Mouse (Mus musculus) retina, embryonic 14.5 days (tissue): ENCODE measurements around the gene C1qbp.

Experiments used
- DNase-seq: peaks from one replicate; pipeline ENCODE4 v3.0.0-alpha.2; 2015; ENCODE audit warnings: low spot score

Gene C1qbp

DNA sequence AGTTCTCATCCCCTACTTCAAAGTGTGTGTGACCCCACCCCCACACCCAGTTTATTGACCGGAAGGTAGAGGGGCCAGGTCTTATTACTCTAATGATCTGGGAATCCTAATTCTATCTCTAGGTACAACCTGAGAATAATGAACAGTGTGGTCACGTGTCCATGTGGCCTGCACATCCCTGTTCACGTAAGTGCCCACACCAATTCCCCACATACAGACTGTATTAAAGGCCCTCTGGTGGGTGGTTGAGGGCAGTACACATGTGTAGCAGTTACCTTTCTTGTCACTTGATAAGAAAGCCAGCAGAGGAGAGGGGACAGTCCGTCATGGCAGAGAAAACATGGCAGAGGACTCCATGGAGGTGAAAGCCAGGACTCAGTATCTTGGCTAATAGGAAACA, 8.9 kb downstream of the C1qbp start:
- peak; percentile 55 for DNase-seq

DNA sequence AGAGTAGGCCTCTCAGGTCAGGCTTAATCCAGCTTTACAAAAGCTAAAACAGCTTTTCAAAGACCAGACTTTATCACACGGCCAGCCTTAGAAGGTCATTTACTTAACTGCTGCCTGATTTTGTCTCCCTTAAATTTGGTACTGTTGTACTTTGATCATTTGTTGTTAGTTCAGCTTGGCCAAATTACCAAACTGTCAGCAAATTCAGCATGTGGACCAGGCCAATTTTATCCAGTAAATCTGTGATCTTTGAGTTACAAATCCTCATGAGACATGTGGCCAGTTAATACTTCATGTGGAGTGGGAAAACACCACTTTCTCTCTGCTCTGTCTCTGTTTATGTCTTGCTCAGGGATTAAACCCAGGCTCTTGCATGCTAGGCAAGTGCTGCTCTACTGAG, 10.2 kb downstream of the C1qbp start:
- DNase-seq: no peak

DNA sequence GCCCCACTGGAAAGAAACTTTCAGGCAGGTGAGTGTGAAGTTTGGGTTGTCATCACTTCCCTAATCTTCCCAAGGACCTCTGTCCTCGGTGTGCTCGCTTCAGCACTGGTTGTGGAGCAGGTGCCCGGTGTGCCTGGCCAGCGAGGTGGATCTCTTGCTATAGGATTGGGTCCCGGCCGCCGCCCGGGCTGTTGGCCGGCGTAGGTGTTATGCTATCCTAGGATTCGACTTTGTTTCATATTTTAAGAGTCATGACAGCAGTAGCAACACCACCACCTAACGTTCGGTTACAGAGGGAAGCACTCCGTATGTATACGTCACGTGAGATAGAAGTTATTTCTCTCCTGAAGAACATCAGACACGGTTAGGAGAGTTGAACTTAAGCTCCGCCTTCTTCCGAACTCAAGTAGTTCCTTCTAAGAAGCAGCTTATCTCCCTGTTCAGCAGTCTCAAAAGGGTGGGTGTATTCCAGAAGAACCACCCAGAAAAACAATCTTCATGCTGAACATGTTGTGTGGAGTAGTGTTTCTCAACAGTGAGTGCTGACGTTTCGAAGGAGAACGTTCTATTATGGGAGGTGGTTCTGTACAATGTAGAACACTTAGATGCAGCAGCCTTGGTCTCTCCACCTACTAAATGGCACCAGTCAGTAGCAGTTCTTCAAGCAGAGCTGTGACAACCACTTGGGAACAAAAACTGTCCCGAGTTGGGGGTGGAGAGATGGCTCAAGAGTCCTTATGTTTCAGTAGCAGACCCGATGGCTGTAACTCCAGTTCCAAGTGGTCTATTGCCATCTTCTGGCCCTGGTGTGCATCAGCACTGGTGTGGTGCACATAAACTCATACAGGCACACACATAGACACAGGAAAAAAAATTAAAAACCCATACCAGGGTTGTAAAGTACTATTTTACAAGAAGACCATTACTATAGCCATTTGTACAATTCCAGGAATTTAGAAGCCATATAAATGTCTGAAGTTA, 12.0 kb downstream of the C1qbp start:
- no peak for DNase-seq

DNA sequence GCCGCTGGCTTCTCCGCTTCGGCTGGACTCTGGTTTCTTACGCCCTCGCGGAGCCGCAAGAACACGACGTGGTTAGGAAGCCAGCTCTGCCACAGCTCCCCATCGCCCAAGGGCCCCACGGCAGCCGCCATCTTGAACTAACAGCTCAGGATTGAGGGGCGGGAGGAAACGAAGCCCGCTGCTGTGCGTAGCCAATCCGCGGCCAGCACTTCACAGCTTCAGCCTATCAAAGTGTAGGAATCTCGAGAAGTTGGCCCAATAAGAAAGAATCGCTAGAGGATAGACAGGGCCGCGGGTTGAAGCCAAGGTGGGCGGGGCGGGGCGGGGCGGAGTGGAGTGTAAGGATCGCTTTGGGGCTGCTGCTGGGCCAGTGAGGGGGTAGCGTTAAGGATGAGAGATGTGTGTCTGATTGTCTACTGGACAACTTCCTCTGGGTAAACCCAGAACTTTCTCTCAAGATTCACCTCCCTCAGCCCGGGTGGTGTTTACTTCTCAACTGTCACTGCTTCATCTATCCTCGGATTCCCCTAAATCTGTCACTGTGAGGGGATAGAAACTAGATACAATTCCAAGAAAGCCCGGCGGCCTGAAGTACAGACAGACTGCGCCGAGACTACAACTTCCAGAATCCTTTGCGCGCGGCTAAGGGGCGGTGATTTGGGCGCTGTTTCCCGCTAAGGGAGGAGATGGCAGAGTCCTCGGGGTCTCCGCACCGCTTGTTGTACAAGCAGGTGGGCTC, 12.8 kb downstream of the C1qbp start, which contains the start of the genes Nup88 and Rpain:
Nup88 (minus strand) TSS at position 153 of the 739 bp plus-strand sequence.
Rpain (plus strand) TSS at position 393 of the 739 bp plus-strand sequence.
- peak; percentile 97 for DNase-seq

DNA sequence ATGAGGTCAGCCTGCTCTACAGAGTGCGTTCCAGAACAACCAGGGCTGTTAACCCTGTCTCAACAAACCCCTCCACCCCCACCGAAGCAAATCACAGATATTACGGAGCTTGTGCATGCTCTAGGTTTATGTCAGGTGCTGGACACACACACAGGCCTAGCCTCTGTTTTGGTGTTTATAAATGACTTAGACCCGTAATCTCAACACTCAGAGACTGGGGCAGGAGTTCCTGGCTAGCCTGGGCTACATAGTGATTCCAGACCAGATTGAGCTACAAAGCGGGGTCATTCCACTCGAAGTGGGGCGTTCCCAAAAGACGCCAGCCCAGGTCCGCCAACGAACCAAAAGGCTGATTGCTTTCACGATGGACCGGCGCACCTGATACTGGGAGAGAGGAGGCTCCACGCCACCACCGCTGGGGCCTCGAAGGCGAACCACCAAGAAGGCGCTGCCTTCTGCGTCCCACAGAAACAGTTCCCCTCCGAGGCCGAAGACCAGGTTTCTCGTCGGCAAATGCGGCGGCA, 13.5 kb downstream of the C1qbp start:
- DNase-seq: no peak

DNA sequence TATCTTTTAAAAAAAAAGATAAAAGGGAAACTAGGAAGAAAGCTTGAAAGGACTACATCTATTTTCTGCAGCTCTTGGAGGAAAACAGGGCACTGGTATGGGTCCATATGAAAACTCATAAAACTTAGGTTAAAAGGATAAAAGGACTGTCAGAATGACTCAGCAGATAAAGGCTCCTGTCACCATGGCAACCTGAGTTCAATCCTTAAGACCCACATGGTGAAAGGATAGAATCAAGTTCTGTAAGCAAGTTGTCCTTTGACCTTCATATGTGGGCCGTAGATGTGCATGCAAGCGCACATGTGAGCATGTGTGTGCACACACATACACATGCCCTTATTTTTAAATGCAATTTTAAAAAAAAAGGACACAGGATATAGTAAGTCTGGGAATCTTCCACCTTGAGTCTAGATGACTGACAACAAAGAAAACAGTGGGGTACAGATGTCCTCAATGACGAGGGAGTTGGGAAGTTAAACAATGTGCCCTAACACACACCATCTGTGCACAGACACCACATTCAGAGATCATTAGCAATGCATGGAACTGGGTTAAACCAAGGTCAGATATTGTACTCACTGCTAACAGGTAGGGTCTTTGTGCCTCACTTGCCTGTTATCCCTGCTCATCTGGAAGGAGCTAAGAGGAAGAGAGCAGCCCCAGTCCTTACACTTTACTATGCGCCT, 18.5 kb downstream of the C1qbp start:
- DNase-seq: peak; percentile 11

DNA sequence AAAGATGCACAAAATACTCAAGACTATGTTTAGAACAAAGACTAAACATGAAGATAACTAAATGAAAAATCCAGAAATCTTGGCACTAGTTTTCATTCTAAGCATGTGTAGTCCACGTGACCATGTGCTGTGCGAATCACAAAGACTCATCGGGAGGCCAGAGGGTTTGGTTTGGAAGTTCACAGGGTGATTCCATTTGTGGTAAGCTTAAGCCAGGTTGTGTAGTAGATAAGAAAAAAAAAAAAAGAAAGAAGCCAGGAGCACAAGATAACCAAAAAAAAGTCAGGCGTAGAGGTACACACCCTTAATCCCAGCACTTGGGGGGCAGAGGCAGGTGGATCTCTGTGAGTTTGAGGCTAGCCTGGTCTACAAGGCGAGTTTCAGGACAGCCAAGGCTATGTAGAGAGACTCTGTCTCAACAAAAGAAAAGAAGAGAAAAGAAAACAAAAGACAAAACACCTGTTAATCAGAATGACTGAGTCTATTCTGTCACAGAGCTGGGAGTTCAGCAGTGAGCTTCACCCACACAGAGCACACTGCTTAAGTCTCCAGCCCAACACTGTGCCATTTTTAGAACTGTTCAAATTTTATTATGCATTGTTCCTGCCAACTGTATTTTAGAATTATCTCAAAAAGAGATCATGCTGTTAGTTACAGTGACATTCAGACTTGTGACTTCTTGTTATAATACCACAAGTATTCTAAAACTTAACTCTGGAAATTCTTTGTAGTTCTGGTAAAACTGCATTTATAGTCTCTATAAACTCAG, 21.9 kb downstream of the C1qbp start:
- no peak for DNase-seq

DNA sequence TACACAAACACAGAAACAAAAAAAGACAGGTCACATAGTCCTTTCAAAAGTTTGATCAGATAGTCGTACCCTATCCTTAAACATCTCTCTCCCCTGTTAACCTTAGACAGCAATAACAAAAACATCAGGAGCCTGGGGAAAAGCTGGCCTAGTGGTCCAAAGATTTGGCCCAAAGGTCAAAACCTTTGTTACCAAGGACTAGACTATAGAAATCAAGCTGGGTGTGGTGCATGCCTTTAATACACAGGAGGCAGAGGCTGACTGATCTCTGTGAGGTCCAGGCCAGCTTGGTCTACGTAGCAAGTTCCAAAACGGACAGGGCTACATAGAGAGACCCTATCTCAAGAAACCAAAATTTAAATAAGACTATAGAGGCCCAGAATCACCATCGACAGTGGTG, 28.1 kb downstream of the C1qbp start:
- DNase-seq: no peak

DNA sequence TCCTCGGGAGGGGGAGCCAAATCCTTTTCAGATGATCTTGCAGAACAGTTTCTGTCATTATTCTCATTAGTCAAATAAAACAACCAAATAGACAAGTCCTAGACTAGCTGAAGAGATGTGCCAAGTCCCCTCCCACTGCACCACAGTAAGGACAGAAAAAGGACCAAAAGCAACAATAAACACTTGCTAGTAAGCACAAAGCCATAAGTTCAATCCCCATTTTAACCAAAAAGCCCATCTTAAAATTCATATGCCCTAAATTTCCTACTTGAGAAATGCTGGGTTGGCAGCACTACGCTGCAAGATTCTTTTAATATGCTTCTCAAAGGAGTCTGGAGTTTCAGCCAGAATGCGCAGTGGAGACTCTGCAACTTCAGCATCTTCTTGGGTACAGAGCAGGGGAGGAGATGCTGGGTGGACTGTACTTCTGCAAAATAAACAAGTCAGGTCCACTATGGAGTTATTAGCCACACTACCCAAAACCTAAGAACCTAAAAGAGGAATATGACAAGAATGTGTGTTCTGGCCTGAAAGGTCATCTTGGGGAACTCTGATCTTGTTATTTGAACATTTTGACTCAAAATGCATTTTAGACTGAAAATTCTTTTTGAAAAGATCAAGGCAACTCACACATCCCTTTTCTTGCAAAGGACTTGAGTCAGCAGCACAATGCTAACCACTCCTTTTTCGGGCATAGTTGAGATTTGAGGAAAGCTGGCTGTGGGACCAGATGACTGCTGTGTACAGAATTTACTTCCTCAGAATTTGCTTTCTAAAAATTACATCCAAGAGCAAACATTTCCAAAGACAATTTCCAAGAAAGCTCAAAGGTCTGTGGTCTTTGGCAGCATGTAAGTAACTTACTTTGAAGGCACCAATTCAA, 37.6 kb downstream of the C1qbp start:
- no peak for DNase-seq

DNA sequence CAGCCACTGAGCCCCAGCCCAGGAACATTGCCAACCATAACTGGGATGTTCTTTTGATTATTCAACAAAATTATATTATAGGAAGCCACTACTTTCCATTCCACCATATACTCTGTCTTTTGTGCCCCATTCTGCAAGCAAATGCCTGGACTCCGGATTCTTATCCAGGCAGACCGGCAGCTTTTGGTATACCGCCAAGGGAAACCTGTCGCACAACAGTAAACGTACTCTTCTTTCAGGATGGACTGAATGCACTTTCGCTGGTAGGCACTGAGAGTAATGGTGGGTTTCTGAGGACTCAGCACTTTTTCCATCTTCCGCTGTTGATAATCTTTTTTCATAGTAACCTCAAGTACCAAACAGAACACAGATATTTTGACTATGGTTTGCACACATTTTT, 39.2 kb downstream of the C1qbp start:
- DNase-seq: no peak

DNA sequence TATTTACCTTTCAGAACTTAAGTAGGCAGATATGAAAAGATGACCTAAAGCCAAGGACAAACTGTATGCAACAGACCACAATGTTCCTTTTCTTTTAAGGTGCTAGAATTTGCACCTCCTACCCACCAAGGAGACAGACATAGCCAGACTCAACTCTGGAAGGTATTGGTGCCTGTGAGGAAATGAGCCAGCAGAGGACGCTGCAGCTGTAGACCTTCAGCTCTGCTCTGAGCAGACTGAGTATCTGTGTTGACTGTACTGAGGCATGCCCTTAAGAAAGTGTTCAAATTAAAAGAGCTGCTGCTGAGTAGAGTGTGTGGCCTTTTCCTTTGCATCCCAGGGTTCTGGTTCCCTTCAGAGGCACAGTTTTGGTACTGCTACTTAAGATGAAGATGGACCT, 40.2 kb downstream of the C1qbp start:
- DNase-seq: no peak

DNA sequence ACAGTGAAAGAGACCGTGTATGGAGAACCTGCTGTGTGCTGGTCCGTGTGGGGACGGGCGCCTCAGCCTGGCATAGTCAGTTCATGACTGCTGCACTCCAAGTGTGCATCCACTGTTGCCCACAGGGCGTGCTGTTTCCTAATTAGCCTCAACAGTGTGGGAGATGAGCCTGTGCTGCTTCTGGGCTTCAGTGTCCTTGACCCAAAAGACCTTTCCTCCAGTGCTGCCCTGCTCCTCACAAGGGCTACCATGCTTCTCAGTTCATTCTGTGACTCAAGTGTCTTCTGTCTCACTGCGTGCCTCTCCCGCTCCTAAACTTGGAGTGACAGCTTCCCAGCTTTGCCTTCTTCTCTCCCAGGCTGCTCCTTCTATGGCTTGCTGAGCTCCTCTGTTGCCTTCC, 47.5 kb downstream of the C1qbp start:
- DNase-seq: peak; percentile 5

DNA sequence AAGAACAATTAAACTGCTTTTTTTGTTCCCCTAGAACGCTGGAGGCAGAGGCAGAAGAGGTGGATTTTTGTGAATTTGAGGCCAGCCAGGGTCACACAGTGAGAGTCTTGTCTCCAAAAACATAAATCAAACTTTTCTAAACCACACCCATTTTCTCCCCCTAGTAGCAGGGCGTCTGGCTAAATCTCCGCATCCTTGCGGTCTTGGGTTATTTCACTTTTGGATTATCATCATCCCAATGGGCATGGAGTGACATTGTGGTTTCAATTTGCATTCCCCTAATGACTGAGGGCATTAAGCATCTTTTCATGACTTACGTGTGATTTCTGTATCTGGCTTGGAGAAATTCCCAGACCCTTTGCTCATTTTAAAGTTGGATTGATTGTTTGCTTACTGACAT, 51.4 kb downstream of the C1qbp start:
- DNase-seq: no peak
